Mouse (Mus musculus): ENCODE data around the gene Rcc1l.

- TF ChIP-seq HCFC1 (IDR thresholded peaks at IDR 0.05; ENCODE audit: borderline replicate concordance, insufficient read depth, low read length) (no peak), ZNF384 (IDR thresholded peaks at IDR 0.05; ENCODE audit: low read depth, low read length) (no peak)
Measured at GRCm38 (mm10) chr5:134164688-134165087, 11.9 kb downstream of the Rcc1l start.
